Mouse (Mus musculus) lung, postnatal 36 days (tissue): Measurements from ENCODE around the gene Adh7.

Experiments
- DNase-seq: peaks from one replicate; pipeline ENCODE4 v3.0.0; 2022; ENCODE audit warnings: mixed read lengths

Adh7 gene

DNA sequence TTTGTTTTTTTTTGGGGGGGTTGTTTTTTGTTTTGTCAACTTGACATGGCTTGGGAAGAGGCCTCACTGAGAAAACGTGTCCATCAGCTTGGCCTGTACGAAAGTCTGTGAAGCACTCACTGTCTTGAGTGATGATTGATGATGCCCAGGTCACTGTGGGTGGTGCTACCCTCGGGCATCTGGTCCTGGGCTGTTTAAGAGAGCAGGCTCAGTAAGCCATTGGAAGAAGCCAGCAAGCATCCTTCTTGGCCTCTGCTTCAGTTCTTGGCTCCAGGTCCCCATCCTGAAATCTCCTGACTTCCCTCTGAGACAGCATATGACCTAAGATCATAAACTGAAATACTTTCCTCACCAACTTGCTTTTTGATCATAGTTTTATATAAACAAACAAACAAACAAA lies 37.8 kb downstream of the Adh7 start:
- DNase-seq: no peak

DNA sequence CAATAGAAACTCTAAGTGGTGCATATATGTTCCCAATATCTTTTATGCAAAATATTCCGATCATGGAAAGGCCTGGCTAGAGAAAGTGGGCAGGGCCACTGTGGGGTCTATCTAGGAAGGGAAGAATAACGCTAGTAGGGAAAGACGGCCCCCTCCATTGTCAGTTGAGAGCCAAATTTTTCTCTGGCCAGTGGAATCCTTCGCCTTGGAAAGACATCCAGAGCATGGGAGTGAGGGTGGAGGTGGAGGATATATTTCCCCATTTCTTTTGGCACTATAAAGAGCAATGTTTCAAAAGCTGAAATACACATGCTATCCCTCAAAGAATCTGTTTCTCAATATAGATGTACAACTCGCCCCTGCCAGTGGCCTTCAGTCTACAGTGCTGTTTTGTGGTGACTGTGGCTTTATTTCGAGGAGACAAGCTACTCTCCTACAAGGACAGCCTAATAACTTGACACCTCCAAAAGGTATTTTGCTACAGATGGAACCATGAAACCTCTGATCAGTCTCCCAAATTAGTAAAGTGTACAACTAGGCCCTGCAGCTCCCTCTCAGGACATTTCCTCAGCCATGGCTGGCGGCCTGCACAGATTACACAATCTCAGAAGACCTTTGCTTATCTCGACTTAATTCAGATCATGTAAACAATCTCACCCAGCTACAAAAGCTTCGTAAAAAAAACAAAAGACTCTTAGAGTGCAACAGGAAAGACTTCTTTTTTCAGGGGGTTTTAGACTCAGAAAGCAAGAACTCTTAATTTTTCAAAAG lies 38.4 kb downstream of the Adh7 start:
- DNase-seq: peak; percentile 64

DNA sequence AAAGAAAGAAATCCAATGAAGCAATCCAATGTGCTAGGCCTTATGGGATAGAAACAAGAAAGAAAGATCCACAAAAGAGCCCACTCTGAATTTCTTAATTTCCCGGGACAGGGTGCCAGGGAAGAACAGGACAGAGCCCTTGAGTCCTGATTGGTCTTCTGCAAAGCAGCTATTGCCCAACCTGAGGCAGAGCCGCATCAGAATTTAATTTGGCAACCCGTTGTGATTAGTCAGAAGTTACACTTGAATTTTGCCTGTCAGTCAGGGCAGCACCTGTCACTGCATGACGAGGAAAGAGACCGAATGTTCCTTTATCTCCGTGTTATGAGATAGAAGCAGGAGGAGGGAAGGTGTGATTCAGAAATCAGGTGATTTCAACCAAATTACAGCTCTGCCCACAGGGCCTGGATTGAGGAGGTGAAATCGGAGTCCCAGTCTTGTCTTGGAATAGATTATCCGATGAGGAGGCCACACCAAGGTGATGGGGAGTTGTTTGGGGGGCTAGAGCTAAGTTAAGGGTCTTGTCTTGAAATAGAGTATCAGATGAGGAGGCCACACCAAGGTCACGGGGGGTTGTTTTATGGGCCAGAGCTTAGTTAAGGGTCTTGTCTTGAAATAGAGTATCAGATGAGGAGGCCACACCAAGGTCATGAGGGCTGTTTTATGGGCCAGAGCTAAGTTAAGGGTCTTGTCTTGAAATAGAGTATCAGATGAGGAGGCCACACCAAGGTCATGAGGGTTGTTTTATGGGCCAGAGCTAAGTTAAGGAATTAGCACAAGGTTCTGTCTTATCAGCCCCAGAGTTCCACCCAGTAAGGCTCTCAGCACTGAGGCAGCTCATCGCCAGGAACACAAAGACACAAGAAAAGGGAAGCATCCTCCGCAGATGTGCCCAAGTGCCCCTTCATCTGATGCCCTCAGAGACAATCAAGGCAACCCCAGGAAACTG lies 43.4 kb downstream of the Adh7 start, which contains the start of gene Adh1:
TSS of gene Adh1 (plus strand) at position 271 of the 949 bp plus-strand sequence.
- DNase-seq: no peak

DNA sequence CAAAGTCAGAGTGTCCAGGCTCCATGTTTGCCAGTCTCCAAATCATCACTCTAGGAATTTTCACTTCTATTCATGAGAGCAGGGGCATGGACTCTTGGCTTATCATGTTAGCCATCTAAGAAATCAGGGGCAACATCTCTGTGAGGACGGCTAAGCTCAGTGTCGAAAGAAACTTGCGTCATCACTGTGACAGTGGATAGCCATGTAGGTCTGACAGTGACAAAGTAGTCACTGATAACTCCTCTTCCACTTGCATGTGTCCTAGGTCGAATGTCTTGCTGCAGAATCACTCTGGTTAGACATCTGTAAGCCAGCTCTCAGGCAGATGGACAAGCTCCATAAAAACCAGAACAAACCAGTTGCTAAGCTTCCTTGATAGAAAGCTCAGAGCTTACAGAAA lies 45.0 kb downstream of the Adh7 start:
- no peak for DNase-seq

DNA sequence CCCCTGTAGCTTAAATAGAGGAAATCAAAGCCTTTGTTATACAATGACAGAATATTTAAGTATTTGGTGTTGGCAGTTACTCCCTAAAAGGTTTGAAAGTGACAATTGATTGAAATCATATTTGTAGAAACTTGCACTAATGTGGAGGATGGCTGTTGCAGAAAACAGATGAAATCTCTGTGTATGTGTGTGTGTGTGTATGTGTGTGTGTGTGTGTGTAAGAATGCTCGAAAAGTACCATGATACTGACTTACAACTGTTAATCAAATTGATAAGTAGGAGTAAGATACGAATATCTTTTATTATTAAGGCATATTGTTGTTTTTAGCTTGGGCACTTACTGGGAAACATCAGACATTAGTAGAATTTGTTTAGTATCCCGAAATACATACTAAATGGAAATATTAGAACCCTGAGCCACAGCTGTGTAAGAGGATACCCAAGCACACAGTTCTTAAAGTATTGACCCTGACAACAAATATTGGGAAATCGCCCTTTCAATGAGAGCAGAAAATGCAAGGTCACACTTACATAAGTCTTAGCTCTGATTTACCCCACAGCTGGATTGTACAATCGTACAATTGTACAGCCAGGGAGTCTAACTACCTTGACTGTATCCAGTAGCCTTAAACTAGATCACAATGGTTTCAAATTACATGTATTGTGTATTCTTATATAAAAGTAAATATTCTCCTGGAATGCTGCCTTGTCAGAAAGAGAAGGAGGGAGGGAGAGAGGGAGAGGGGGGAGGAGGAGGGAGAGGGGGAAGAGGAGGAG lies 45.8 kb downstream of the Adh7 start:
- no peak for DNase-seq

DNA sequence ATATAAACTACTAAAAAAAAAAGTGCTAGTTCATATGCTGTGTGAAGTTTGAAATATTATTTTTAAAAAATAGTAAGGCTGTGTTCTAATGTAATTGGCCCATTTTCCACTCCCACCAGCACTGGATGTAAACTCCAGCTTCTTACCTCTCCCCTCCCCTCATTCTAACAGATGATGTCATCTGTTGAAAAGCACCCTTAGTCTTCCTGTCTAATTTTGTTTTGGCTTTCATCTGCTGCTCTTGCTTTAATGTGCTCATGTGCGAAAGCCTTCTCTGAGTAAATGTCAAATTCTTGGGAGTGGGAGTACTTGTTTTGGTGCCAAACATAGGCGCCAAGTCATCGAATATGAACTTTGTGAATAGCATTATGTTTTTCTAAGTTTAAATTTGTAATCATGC lies 47.1 kb downstream of the Adh7 start:
- DNase-seq: no peak

DNA sequence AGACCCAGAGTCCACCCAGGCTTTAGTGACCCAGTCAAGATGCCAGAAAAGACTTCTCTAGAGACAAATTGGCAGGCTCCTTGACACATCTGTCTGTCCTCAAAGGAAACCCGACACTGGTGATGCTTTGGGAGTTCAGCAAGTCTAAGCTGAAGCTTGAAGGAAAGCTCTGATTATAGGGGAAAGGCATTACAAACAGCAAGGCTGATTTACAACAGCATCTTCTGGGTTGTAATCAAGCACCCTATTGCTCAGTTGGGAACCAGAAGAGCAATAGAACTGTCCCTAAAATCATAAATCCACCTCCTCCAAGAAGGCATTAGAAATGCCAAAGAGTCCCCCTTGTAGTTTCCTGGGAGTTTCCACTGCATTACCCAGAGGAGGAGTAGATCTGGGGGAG lies 52.9 kb downstream of the Adh7 start:
- no peak for DNase-seq

DNA sequence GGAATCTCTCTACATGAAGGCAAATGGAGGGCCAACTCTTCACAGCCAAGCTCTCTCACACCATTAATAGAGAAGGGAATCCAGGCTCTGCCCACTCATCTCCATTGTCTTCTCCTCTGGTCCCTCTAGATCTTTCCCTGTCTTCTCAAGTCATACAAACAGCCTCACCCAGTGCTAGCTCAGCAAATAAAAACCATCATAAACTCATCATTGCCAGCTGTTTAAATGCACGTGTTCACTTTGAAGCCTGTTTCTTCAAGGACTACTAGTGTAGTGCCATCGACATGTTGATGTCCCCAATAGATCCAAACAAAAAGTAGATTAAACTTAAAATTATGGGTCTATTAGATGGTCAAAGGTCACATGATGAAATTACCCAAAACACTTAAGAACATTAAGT lies 53.7 kb downstream of the Adh7 start:
- no peak for DNase-seq

DNA sequence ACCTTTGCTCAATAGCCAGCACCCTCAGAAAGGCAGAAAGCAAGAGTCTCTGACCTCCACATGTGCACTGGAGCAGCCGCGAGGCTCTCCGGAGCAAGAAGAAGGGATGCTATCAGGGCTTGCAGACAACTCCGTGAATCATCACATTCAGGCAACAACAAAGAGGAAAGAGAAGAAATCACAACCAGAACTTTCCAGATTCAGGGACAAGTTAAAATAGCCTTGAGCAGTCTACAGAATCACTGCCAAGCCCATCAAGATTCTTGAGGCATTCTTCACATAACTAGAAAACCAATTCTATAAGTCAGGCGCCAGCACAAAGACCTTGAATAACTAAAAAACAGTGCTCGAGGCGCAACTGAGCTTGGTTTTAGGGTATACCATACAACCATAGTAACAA lies 55.5 kb downstream of the Adh7 start:
- no peak for DNase-seq

DNA sequence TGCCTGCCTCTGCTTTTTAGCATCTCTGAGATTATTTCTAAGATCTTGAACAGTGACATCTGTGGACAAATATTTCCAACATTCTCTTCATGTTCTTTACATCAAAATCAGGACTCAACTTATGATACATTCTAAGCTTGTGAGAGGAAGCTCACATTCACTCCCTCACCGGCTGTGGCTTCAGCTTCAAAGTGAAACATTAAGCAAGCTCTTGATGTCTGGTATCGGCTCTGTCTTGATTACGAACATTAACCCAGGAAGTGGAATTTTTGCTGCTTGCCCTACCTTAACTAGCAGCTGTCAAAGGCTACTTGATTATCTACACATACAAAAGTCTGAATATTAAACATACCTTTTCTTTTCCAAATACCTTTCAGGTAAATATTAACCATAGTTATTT lies 57.5 kb downstream of the Adh7 start:
- no peak for DNase-seq

DNA sequence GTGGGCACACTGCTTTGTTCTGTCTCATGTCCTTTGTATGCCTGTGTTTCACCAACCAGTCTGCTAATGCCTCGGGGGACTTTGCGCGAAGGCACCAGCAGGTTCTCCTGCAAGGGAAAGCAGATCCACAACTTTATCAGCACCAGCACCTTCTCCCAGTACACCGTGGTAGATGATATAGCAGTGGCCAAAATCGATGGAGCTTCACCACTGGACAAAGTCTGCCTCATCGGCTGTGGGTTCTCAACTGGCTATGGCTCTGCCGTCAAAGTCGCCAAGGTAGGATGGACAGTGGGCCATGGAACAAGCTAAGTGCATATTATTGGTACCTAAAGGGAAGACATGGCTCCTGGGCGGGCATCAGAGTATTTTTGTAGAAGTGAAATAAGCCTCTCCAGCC lies 65.0 kb downstream of the Adh7 start:
- DNase-seq: no peak
